Mouse (Mus musculus) ES-Bruce4 (cell line): ENCODE data around the gene Map2k3.

Source experiments
- CTCF ChIP-seq: IDR thresholded peaks from one replicate; pipeline ENCODE4 v1.8.1; 2011; ENCODE audit warnings: low read depth, low read length
- EP300 ChIP-seq: IDR thresholded peaks from 2 replicates; pipeline ENCODE4 v1.6.1; 2011; ENCODE audit warnings: low read depth, low read length; ENCODE audit not compliant: insufficient read depth

- TF ChIP-seq CTCF (no peak), EP300 (no peak)
Observed at GRCm38 (mm10) chr11:60903661-60904061, 28.2 kb upstream of the Map2k3 start.
